Mouse (Mus musculus): ENCODE measurements around the gene Ppm1d.

The Ppm1d gene

DNA sequence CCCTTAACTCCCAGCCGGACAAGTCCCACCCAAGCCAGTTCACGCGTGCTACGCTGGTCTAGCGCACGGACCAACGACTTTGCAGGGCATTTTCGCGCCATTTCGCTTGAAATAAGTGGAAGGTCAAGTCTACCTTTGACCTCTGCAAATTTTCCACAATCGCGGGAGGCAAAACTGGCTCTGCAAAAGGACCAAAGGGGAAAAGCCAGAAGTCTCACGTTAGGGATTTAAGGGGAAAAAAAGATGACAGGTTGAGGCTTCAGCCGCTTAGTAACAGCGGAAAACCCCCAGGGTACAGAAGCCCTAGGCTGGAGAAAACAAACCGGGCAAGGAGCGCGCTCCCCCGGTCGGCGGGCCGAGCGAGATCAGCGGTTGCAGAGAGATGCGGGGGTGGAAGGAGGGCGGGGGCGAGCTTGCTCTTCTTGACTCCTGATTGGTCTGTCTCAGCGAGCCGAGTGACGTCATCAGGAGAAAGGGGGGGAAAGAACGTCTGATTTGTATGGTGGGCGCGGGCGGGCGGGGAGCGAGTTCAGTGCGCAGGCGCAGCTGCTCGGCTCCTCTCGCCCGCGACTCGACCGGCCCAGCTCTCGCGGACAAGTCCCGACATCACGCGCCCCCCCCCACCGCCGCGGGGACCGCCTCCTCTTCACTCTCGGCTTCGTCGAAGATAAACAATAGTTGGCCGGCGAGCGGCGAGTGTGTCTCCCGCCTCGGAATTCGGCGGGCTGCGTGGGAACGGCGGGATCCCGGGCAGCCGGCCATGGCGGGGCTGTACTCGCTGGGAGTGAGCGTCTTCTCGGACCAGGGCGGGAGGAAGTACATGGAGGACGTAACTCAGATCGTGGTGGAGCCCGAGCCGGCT lies at the start of gene Ppm1d:
Ppm1d (plus strand) TSS at position 532 of the 862 bp plus-strand sequence.
- peak; percentile 94 to 95 for DNase-seq (ENCODE audit: low spot score in 2 of 2)

DNA sequence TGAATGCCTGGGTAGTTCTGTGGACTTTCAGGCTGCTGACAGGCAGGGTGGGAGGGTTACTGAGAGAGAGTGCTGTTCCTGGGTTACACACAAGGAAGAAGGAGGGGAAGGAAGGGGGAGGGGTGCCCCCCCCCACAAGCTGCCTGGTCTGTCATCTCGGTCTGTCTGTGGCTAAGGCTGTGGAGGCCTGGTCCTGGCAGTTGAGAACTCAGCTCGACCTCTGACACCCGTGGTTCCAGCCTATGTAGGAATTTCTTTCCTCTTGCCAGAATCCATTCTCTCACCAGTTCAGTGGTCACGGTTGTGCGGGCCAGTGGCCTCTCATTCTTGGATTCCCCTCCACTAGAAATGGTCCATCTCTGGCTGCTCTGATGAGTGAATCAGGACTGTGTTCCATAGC lies 46.4 kb upstream of the Ppm1d start:
- DNase-seq (ENCODE audit: low spot score in 2 of 2): no peak

DNA sequence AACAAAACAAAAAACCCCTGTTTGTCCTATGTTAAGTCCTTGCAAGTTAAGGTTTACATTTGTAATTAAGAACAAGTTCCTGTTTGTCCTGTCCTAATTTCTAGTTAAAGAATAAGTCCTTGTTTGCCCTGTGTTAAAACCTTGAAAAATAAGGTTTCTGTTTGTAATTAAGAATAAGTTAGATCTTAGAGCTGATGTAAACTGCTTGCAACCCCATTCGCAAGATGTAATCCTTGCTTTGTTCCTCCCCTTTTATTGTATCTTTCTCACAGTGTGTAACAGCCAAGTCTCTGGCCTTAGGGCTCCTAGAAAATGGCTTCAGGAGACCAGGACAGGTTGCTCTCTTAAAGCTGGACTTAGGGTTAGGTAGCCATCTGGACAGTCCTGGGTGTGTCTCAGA lies 43.7 kb upstream of the Ppm1d start:
- no peak for DNase-seq (ENCODE audit: low spot score in 2 of 2)

DNA sequence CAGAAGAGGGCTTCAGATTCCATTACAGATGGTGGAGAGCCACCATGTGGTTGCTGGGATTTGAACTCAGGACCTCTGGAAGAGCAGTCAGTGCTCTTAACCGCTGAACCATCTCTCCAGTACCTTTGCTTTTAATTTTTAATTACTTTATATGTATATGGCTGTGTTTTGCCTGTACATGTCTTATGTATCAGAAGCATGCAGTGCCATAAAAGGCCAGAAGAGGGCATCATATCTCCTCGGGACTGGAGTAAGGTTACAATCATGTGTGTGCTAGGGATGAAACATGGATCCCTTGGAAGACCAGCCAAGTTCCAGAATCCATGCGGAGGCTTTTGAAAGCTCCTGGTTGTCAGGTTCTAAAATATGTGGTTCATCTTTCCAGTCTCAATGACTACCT lies 40.4 kb upstream of the Ppm1d start:
- peak in 1 of 2 experiments; percentile 8 for DNase-seq (ENCODE audit: low spot score in 2 of 2)

DNA sequence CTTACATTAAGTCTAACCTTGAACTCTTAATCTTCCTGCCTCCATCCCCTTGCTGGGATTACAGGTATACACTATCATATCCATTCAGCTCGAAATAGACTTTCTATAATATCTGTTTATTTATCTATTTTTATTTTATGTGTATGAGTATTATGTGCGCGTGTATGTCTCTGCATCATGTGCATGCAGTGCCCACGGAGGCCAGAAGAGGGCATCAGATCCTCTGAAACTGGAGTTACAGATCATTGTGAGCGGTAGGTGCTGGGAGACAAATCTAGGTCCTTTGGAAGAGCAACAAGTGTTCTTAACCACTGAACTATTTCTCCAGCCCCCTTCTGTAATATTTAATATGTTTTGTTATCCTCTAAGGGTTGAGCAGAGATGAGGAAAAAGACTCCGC lies 37.7 kb upstream of the Ppm1d start:
- DNase-seq (ENCODE audit: low spot score in 2 of 2): no peak

DNA sequence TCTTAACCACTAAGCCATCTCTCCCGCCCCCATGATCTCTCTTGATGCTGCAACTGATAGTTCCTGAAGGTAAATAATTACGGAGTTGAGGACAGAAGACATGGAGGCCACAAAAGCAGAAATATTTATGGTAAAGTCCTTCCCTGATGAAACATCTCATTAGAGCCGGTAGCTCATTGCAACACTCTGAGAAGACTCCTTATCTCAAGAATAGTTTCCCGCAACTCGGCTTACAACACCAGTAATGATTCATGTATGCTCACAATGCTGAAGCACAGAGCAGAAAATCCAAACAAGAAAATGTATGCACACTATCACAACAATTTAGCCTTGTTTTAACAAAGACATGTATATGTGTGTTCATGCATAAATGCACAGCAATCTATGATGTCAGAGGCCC lies 35.9 kb upstream of the Ppm1d start:
- no peak for DNase-seq (ENCODE audit: low spot score in 2 of 2)

DNA sequence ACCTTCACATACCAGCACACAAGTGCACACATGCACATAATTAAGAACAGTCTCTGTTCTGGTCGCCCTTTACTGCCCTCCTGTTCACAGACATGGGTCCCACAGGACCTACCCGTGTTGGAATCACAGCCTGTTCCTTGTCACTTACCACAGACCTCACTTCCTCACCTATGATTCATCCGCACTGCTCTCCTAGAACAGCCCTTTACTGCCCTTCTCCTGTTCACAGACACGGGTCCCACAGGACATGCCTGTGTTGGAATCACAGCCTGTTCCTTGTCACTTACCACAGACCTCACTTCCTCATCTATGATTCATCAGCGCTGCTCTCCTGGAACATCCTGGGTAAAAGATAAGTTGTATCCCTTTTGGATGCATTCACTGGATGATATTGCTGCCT lies 33.4 kb upstream of the Ppm1d start:
- no peak for DNase-seq (ENCODE audit: low spot score in 2 of 2)

DNA sequence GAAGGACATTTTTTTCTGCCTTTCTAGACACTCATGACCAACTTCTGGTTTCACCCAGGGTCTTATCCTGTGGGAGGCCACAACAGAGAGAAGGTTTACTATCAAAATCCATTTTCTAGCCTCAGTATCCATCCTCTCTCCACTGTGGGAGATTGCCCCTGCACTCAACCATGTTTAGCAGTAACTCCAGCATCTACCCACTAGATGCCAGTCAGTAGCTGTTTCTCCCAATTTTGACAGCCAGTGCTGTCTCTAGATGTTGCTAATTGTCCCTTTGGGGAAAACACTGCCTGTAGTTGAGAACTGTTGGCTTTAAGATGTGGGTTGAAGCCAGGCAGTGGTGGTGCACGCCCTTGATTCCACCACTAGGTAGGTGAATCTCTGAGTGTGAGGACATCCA lies 32.9 kb upstream of the Ppm1d start:
- DNase-seq (ENCODE audit: low spot score in 2 of 2): no peak

DNA sequence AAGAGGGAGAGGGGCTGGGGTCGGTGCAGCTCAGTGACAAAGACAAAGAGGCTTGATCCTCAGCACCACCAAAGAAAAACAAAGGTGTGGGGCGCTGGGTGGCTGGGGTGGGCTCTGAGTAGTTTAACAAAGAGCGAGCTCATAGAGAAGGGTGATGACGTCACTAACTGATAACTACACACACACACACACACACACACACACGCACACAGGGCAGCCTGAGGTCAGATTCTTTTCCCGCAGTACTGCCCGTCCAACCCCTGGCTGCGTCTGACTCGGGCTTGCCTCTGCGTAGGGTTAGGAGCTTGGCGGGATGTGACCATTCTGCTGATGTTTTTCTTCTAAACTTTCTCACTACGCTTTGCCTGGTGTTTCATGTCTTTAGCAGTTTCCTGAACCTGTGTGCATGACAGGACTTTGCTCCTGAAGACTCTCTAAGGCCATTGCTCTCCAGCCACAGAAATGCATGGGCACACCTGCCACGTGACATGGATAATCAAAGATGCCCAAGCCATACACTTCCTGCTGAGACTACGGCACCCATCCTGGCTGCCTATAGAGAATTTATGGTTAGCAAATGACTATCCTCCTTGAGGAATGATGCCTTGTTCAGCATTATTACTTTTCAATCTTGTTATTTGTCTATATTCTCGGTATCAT lies 29.7 kb upstream of the Ppm1d start:
- DNase-seq (ENCODE audit: low spot score in 2 of 2): no peak

DNA sequence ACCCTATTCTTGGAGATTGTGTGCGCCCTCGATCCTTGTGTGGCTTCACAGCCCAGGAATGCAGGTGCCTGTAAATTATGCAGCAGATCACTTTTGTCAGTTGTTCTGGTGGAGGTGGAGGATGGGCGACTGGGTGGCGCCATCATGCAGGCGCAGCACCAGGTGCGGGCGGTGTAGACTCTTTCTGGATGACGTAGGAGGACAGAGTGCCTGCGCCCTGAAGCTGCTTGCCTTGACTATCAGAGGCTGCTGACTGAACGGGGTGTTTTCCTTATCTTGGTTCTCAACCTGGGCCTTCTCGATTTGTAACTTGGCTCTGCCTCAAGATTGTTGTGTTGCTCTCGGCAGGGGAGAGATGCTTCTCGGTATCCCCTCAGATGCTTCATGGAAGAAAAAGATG lies 13.1 kb upstream of the Ppm1d start:
- no peak for DNase-seq (ENCODE audit: low spot score in 2 of 2)

DNA sequence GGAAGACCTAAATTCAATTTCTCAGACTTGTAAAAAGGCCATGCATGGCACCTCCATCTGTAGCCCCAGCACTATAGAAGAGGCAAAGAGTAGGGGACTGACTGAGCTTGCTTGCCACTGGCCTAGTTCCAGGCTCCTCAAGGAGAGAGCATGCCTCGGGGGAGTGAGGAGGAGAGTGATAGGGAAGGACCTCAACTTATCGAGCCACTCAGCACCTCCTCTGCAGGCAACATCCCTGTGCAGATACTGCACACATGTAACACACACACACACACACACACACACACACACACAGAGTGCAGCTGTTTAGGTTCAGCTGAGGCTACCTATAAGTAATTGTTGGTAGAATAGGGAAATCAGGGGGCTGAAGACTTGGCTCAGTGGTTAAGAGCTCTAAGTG lies 11.2 kb upstream of the Ppm1d start:
- DNase-seq (ENCODE audit: low spot score in 2 of 2): no peak

DNA sequence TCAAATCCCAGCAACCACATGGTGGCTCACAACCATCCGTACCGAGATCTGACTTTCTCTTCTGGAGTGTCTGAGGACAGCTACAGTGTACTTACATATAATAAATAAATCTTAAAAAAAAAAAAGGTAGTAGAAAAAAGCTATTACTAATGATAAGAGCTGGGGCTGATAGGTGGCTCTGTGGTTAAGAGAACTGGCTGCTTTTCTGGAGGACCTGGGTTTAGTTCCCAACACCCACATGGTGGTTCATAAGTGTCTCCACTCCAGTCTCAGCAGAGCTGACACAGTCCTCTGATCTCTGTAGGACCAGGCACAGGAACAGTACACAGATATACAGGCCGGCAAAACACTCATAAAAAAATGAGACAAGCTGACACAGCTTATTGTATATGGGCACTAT lies 9.9 kb upstream of the Ppm1d start:
- no peak for DNase-seq (ENCODE audit: low spot score in 2 of 2)

DNA sequence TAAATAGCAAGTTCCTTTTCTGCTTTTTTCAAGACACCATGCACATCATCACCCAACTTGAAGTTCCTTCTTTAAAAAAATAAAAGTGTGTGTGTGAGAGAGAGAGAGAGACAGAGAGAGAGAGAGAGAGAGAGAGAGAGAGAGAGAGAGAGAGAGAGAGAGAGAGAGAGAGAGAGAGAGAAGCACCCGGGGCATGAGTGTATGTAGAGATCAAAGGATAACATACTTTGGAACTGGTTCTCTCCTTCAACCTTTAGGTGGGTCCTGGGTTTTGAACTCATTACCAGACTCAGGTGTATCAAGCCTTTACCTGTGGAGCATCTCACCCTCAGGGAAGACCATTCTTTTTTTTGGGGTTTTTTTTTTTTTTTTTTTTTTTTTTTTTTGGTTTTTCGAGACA lies 9.2 kb upstream of the Ppm1d start:
- DNase-seq (ENCODE audit: low spot score in 2 of 2): no peak

DNA sequence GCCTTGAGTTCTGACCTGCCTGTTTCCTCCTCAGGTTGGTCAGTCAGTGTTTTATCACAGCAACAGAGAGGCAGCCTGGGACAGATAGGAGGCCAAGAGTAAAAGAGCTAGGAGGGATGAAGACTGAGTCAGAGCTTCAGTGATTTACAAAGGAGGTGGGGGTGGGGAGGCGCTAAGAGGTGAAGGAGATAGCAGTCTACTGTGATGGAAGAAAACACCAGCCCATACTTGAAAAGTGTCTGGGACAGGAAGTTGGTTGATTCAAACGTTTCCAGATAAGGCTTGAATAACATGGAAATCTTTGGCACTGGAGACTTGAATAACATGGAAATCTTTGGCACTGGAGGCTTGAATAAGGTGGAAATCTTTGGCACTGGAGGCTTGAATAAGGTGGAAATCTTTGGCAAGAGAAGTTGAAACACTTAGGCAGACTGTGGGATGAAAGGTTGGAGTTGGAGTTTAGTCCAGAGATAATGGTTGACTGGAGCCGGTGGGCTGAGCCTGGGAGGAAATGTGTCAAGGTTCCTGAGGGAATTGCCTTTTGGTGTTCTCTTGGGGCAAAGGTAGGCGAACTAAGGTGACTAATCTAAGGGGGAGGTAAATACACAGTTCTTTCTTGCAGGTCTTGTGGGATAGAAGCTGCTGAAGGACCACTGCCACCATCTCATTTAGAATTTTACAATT lies 4.3 kb upstream of the Ppm1d start:
- DNase-seq (ENCODE audit: low spot score in 2 of 2): no peak

DNA sequence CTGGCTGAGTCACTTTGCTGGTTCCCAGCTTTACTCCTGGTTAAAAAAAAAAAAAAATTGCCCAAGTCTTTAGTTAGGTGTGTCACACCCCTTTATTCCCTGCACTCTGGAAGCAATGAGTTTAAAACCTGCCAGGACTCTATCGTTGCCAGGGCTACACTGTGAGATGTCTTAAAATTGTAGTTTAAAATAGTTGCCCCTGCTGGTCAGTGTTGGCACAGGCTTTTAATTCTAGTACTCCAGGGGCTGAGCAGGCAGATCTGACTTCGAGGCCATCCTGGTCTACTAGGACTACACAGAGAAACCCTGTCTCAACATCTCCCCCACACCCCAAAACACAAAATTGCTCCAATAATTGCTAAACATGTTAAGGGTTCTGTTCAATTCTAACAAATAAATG lies 2.2 kb upstream of the Ppm1d start:
- DNase-seq (ENCODE audit: low spot score in 2 of 2): no peak

DNA sequence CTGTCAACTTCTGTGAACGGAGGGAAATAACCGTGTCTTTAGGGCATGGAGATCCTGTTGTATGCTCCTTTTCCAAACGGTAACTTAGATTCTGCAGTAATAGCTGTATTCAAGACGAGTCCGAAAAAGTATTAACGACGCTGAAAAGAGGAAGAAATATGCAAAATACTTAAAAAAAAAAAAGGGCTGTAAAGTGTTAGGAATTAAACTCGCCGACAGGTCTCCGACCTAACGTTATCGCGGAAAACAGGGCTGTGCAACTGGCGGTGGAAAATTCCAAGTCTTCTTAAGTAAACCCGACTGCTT lies 684 bp upstream of the Ppm1d start:
- no peak for DNase-seq (ENCODE audit: low spot score in 2 of 2)

DNA sequence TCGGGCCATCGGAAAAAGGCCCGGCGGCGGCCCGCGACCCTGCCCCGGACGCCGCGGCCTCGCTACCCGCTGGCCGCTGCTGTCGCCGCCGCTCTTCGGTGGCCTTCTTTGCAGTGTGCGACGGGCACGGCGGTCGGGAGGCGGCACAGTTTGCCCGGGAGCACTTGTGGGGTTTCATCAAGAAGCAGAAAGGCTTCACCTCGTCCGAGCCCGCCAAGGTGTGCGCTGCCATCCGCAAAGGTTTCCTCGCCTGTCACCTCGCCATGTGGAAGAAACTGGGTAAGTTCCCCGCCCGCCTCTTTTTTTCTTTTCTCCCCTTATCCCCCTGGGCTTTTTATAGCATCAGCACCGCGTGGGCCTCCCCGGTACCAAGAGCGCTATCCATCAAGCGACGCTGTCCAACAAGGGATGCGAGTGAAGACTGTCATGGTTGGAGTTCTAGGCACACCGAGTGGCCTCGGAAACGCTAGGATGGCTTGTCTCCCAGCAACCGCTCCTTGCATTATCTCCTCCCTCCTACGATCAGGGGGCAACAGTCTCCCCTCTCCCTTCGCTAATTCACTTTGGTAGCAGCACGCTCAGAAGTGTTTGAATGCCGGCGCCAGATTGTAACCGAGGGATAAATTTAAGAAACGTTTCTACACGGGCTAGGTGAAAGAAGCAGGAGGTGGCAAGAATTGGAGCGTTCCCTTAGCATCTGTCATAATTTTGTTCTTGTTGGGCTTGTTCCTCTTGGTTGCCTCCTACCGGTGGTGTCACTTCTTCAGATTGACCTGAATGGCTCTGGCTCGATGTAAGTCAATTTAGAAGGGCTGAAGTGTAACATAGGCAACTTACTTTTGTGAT lies 824 bp downstream of the Ppm1d start:
- DNase-seq (ENCODE audit: low spot score in 2 of 2): peak; percentile 12 to 41

DNA sequence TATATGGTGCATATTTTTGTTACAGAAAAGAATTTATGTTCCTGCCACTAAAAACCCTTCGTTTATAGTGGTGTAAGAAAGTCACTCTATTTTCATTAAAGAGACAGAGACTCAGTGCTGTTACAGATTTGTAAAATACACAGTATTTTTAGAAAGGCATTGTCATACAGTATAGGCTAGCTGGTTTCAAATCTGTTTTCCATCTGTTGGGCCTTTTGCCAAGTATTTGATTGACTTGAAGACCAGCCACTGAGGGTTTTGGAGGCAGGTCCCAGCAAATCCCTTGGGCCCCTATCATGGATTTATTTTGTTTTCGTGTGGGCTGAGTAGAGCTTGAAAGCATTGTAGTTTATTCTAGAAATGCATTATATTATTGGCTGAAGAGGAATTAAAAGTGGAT lies 1.8 kb downstream of the Ppm1d start:
- DNase-seq (ENCODE audit: low spot score in 2 of 2): peak; percentile 37 to 41

DNA sequence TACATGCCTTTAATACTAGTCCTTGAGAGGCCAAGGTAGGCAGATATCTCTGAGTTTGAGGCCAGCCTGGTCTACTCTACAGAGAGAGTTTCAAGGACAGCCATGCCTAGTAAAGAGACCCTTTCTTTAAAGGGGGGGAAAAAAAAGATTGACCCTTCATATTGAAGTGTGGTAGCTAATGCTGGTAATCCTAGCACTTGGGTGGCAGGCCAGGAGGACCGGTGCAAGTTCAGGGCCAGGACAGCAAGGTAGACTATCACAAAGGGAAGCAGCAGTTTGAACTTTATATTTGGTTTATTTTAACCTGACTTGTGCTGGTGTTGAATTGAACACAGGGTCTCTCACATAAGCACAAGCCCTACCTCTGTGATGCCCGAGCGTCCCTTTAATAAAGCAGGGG lies 2.3 kb downstream of the Ppm1d start:
- no peak for DNase-seq (ENCODE audit: low spot score in 2 of 2)

DNA sequence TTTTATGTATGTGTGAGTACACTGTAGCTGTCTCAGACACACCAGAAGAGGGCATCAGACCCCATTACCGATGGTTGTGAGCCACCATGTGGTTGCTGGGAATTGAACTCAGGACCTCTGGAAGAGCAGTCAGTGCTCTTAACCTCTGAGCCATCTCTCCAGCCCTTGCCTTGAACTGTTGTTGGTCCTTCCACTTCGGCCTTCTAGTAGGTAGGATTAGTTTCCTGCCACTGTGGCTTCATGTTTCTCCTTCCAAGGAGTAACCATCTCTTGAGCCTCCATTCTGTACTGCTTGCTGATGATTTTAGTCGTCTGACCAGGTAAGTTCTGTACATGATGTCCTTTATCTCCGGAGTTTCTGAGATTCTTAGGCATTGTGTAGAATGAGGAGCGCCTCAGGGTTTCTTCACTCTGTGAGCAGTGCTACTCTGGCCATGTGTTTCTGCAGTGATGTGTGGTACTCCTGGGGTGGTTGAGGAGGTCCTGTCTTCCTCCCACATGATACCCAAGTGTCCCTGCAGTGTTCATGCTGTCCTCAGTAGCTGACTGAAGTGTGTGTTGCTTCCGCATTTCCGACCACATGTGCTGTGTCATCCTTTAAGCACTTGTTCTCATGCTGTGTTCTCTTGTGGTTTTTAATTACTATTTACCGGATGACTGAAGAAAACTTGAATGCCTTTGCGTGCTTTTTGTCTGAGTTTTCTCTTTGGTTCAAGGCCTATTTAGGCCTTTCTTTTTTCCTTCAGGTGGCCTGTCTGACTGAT lies 12.7 kb downstream of the Ppm1d start:
- no peak for DNase-seq (ENCODE audit: low spot score in 2 of 2)

DNA sequence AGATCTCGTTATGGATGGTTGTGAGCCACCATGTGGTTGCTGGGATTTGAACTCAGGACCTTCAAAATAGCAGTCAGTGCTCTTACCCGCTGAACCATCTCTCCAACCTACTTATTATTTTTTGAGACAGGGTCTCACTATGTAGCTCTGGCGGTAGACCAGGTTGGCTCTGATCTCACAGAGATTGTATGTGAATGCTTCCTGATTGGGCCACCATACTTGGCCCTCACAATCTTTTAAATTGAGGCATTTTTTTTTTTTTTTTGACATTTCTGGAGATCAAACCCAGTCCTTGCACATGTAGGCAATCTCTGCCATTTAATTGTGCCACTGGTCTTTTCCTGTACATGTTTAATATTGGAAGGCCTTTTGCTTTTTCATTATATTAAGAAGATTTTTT lies 17.7 kb downstream of the Ppm1d start:
- DNase-seq (ENCODE audit: low spot score in 2 of 2): no peak
